Mouse (Mus musculus) cerebellum, adult 11-12 months (tissue): ENCODE measurements around the gene Arl6ip4.

Experiments used
- DNase-seq: peaks from one replicate; pipeline ENCODE4 v3.0.0; 2022

Gene Arl6ip4

GRCm38 (mm10) chr5:124115990-124116845, at the start of gene Arl6ip4:
TSS of gene Arl6ip4 (plus strand) at chr5:124116089.
- peak; percentile 72 for DNase-seq

- DNase-seq, result no peak
These were observed 46.2 kb upstream of the Arl6ip4 start for GRCm38 (mm10) chr5:124069657-124070056.

GRCm38 (mm10) chr5:124073682-124074081, 42.2 kb upstream of the Arl6ip4 start:
- DNase-seq, result no peak

- DNase-seq, result no peak
These were observed 41.0 kb upstream of the Arl6ip4 start for GRCm38 (mm10) chr5:124074845-124075307.

- no peak for DNase-seq
These were observed 40.2 kb upstream of the Arl6ip4 start for GRCm38 (mm10) chr5:124075716-124076115.

- DNase-seq, result no peak
These were observed 39.3 kb upstream of the Arl6ip4 start for GRCm38 (mm10) chr5:124076559-124076958.

GRCm38 (mm10) chr5:124077241-124077640, 38.6 kb upstream of the Arl6ip4 start:
- DNase-seq, result no peak

GRCm38 (mm10) chr5:124077856-124078460, 37.9 kb upstream of the Arl6ip4 start:
- no peak for DNase-seq

GRCm38 (mm10) chr5:124078794-124079416, 37.0 kb upstream of the Arl6ip4 start:
- peak; percentile 55 for DNase-seq

GRCm38 (mm10) chr5:124079880-124080279, 36.0 kb upstream of the Arl6ip4 start:
- no peak for DNase-seq

- no peak for DNase-seq
These were observed 33.4 kb upstream of the Arl6ip4 start for GRCm38 (mm10) chr5:124082447-124082846.

GRCm38 (mm10) chr5:124082941-124083688, 32.8 kb upstream of the Arl6ip4 start:
- DNase-seq, result no peak

- no peak for DNase-seq
These were observed 31.9 kb upstream of the Arl6ip4 start for GRCm38 (mm10) chr5:124083850-124084587.

GRCm38 (mm10) chr5:124084588-124085173, 31.2 kb upstream of the Arl6ip4 start:
- DNase-seq, result peak; percentile 73

GRCm38 (mm10) chr5:124085513-124085912, 30.4 kb upstream of the Arl6ip4 start:
- DNase-seq, result no peak

GRCm38 (mm10) chr5:124086876-124087275, 29.0 kb upstream of the Arl6ip4 start:
- DNase-seq, result peak; percentile 13

- DNase-seq, result peak; percentile 20
These were observed 26.0 kb upstream of the Arl6ip4 start for GRCm38 (mm10) chr5:124089868-124090267.

GRCm38 (mm10) chr5:124091951-124092406, 23.9 kb upstream of the Arl6ip4 start:
- DNase-seq, result peak; percentile 46

GRCm38 (mm10) chr5:124093120-124093794, 22.6 kb upstream of the Arl6ip4 start:
- DNase-seq, result peak; percentile 84

GRCm38 (mm10) chr5:124093852-124094604, 21.9 kb upstream of the Arl6ip4 start:
- DNase-seq, result peak; percentile 48
